Mouse (Mus musculus): Measurements from ENCODE around the gene Trip13.
A peak's percentile ranks its signal among the peaks of the same experiment; 100 is the strongest.

Trip13 gene

GRCm38 (mm10) chr13:73937321-73938176, at the start of gene Trip13, which contains the start of gene Brd9:
Gene Trip13, minus strand, starts transcription at chr13:73937784.
Gene Brd9, plus strand, starts transcription at chr13:73937811.
- DNase-seq, result peak; percentile 99

- peak; percentile 71 for DNase-seq
These were observed 39.4 kb upstream of the Trip13 start for GRCm38 (mm10) chr13:73976935-73977334.

GRCm38 (mm10) chr13:73974523-73974922, 36.9 kb upstream of the Trip13 start:
- no peak for DNase-seq

GRCm38 (mm10) chr13:73970545-73971448, 33.2 kb upstream of the Trip13 start:
- DNase-seq, result peak; percentile 100

GRCm38 (mm10) chr13:73963551-73963950, 26.0 kb upstream of the Trip13 start, which contains the start of gene Zdhhc11:
Gene Zdhhc11, plus strand, starts transcription at chr13:73963851.
- DNase-seq, result no peak

- no peak for DNase-seq
These were observed 23.6 kb upstream of the Trip13 start for GRCm38 (mm10) chr13:73961177-73961576.

GRCm38 (mm10) chr13:73960117-73960652, 22.6 kb upstream of the Trip13 start:
- DNase-seq, result no peak

GRCm38 (mm10) chr13:73955531-73955930, 17.9 kb upstream of the Trip13 start:
- no peak for DNase-seq

- no peak for DNase-seq
These were observed 17.1 kb upstream of the Trip13 start for GRCm38 (mm10) chr13:73954666-73955065.

GRCm38 (mm10) chr13:73953551-73954130, 16.1 kb upstream of the Trip13 start:
- DNase-seq, result no peak

GRCm38 (mm10) chr13:73944606-73945005, 7.0 kb upstream of the Trip13 start:
- no peak for DNase-seq

GRCm38 (mm10) chr13:73939101-73939500, 1.5 kb upstream of the Trip13 start:
- no peak for DNase-seq

GRCm38 (mm10) chr13:73938177-73938560, 585 bp upstream of the Trip13 start:
- DNase-seq, result no peak

- DNase-seq, result no peak
These were observed 655 bp downstream of the Trip13 start for GRCm38 (mm10) chr13:73936938-73937320.

- DNase-seq, result peak; percentile 82
These were observed 5.4 kb downstream of the Trip13 start for GRCm38 (mm10) chr13:73932201-73932600.

- peak; percentile 55 for DNase-seq
These were observed 24.5 kb downstream of the Trip13 start for GRCm38 (mm10) chr13:73913066-73913465.

- peak; percentile 91 for DNase-seq
These were observed 29.7 kb downstream of the Trip13 start for GRCm38 (mm10) chr13:73907683-73908412.

GRCm38 (mm10) chr13:73907136-73907535, 30.4 kb downstream of the Trip13 start:
- peak; percentile 80 for DNase-seq

- peak; percentile 90 for DNase-seq
These were observed 40.0 kb downstream of the Trip13 start for GRCm38 (mm10) chr13:73897561-73897960.

- DNase-seq, result peak; percentile 95
These were observed 44.9 kb downstream of the Trip13 start for GRCm38 (mm10) chr13:73892493-73893178.

- peak; percentile 99 for DNase-seq
These were observed 50.1 kb downstream of the Trip13 start for GRCm38 (mm10) chr13:73887415-73887874.
